Mouse (Mus musculus): Measurements from ENCODE around the gene Clec4b2. TPM values are rescaled to one million over a fixed set of nuclear protein-coding genes. Genes with fewer than 3 reads are reported as not detected.
"Not testable (repeated sequence)": the region's sequence is repeated elsewhere in the genome, so short reads cannot be mapped to it uniquely, and the experiment has no call there.

The Clec4b2 gene
- polyA plus RNA-seq (2012; fragmentation: generic; extraction: Trizol): not detected
- long read RNA-seq, experiment 1: 0 reads
- long read RNA-seq, experiment 2: 0 reads

GRCm38 (mm10) chr6:123172593-123172992, at the start of gene Clec4b2:
Clec4b2 (plus strand) TSS chr6:123172893.
- H3K79me2 ChIP-seq (ENCODE audit: control insufficient read depth, insufficient read depth): no peaks in the 10 kb centered on the region
- no peaks in the 10 kb centered on the region for H3K36me3 ChIP-seq (ENCODE audit: control insufficient read depth, insufficient read depth)
- H3K79me3 ChIP-seq (ENCODE audit: low read depth): no peaks in the 10 kb centered on the region
- TF ChIP-seq USF1 (IDR thresholded peaks at IDR 0.05; ENCODE audit: low read depth) (no peak), MYOD1 (IDR thresholded peaks at IDR 0.05; ENCODE audit: control insufficient read depth, insufficient read length, low read depth) (no peak), MAX (IDR thresholded peaks at IDR 0.05) (no peak), CTCF (IDR thresholded peaks at IDR 0.05; ENCODE audit: control insufficient read depth, insufficient read depth, insufficient read length) (no peak), FOSL1 (IDR thresholded peaks at IDR 0.05; ENCODE audit: insufficient read depth, low read length, poor library complexity, severe bottlenecking) (no peak), CEBPB (IDR thresholded peaks at IDR 0.05; ENCODE audit: low read depth) (no peak), MYOG (IDR thresholded peaks at IDR 0.05; ENCODE audit: control insufficient read depth, extremely low read depth, insufficient read length) (no peak)
- no peaks in the 10 kb centered on the region for H3K27me3 ChIP-seq (ENCODE audit: control insufficient read depth, insufficient read depth, insufficient read length)
- H3ac ChIP-seq (ENCODE audit: control insufficient read depth, insufficient read length, low read depth): no peak within 1 kb of the TSS
- no peak within 1 kb of the TSS for H3K4me3 ChIP-seq (ENCODE audit: insufficient read depth, poor library complexity, severe bottlenecking)

- Histone ChIP-seq H3K27me3 (ENCODE audit: control insufficient read depth, insufficient read depth, insufficient read length) (no peaks in the 10 kb centered on the region), H3ac (ENCODE audit: control insufficient read depth, insufficient read length, low read depth) (no peak overlapping the region), H3K79me3 (ENCODE audit: low read depth) (no peaks in the 10 kb centered on the region), H3K36me3 (ENCODE audit: control insufficient read depth, insufficient read depth) (no peaks in the 10 kb centered on the region), H3K79me2 (ENCODE audit: control insufficient read depth, insufficient read depth) (no peaks in the 10 kb centered on the region), H3K4me3 (ENCODE audit: insufficient read depth, poor library complexity, severe bottlenecking) (no peak overlapping the region)
- no peak for TF ChIP-seq CTCF (IDR thresholded peaks at IDR 0.05; ENCODE audit: control insufficient read depth, insufficient read depth, insufficient read length)
- TF ChIP-seq MYOG (IDR thresholded peaks at IDR 0.05; ENCODE audit: control insufficient read depth, extremely low read depth, insufficient read length): no peak
- no peak for TF ChIP-seq FOSL1 (IDR thresholded peaks at IDR 0.05; ENCODE audit: insufficient read depth, low read length, poor library complexity, severe bottlenecking)
- TF ChIP-seq MYOD1 (IDR thresholded peaks at IDR 0.05; ENCODE audit: control insufficient read depth, insufficient read length, low read depth): no peak
- TF ChIP-seq CEBPB (IDR thresholded peaks at IDR 0.05; ENCODE audit: low read depth): no peak
- no peak for TF ChIP-seq USF1 (IDR thresholded peaks at IDR 0.05; ENCODE audit: low read depth)
Observed at GRCm38 (mm10) chr6:123123195-123123594, 49.5 kb upstream of the Clec4b2 start.

GRCm38 (mm10) chr6:123127173-123127572, 45.5 kb upstream of the Clec4b2 start:
- H3K79me3 ChIP-seq (ENCODE audit: low read depth): no peaks in the 10 kb centered on the region
- no peak overlapping the region for H3K4me3 ChIP-seq (ENCODE audit: insufficient read depth, poor library complexity, severe bottlenecking)
- TF ChIP-seq CEBPB (IDR thresholded peaks at IDR 0.05; ENCODE audit: low read depth): no peak
- no peak for TF ChIP-seq MYOG (IDR thresholded peaks at IDR 0.05; ENCODE audit: control insufficient read depth, extremely low read depth, insufficient read length)
- TF ChIP-seq MAX (IDR thresholded peaks at IDR 0.05): no peak
- TF ChIP-seq MYOD1 (IDR thresholded peaks at IDR 0.05; ENCODE audit: control insufficient read depth, insufficient read length, low read depth): no peak
- TF ChIP-seq CTCF (IDR thresholded peaks at IDR 0.05; ENCODE audit: control insufficient read depth, insufficient read depth, insufficient read length): no peak
- TF ChIP-seq USF1 (IDR thresholded peaks at IDR 0.05; ENCODE audit: low read depth): no peak
- H3K27me3 ChIP-seq (ENCODE audit: control insufficient read depth, insufficient read depth, insufficient read length): no peaks in the 10 kb centered on the region
- H3ac ChIP-seq (ENCODE audit: control insufficient read depth, insufficient read length, low read depth): no peak overlapping the region
- H3K36me3 ChIP-seq (ENCODE audit: control insufficient read depth, insufficient read depth): no peaks in the 10 kb centered on the region
- H3K79me2 ChIP-seq (ENCODE audit: control insufficient read depth, insufficient read depth): no peaks in the 10 kb centered on the region

GRCm38 (mm10) chr6:123137766-123138526, 34.7 kb upstream of the Clec4b2 start:
- not testable (repeated sequence) for H3K79me3 ChIP-seq (ENCODE audit: low read depth); H3K27me3 ChIP-seq (ENCODE audit: control insufficient read depth, insufficient read depth, insufficient read length); H3ac ChIP-seq (ENCODE audit: control insufficient read depth, insufficient read length, low read depth); H3K79me2 ChIP-seq (ENCODE audit: control insufficient read depth, insufficient read depth); H3K36me3 ChIP-seq (ENCODE audit: control insufficient read depth, insufficient read depth); H3K4me3 ChIP-seq (ENCODE audit: insufficient read depth, poor library complexity, severe bottlenecking)

GRCm38 (mm10) chr6:123170106-123170505, 2.6 kb upstream of the Clec4b2 start:
- TF ChIP-seq FOSL1 (IDR thresholded peaks at IDR 0.05; ENCODE audit: insufficient read depth, low read length, poor library complexity, severe bottlenecking) (no peak), MAX (IDR thresholded peaks at IDR 0.05) (no peak), CTCF (IDR thresholded peaks at IDR 0.05; ENCODE audit: control insufficient read depth, insufficient read depth, insufficient read length) (no peak), MYOG (IDR thresholded peaks at IDR 0.05; ENCODE audit: control insufficient read depth, extremely low read depth, insufficient read length) (no peak), MYOD1 (IDR thresholded peaks at IDR 0.05; ENCODE audit: control insufficient read depth, insufficient read length, low read depth) (no peak), CEBPB (IDR thresholded peaks at IDR 0.05; ENCODE audit: low read depth) (no peak), USF1 (IDR thresholded peaks at IDR 0.05; ENCODE audit: low read depth) (no peak)

GRCm38 (mm10) chr6:123171040-123171439, 1.7 kb upstream of the Clec4b2 start:
- no peak overlapping the region for H3ac ChIP-seq (ENCODE audit: control insufficient read depth, insufficient read length, low read depth)
- no peaks in the 10 kb centered on the region for H3K36me3 ChIP-seq (ENCODE audit: control insufficient read depth, insufficient read depth)
- TF ChIP-seq CEBPB (IDR thresholded peaks at IDR 0.05; ENCODE audit: low read depth): no peak
- no peak for TF ChIP-seq MAX (IDR thresholded peaks at IDR 0.05)
- TF ChIP-seq MYOD1 (IDR thresholded peaks at IDR 0.05; ENCODE audit: control insufficient read depth, insufficient read length, low read depth): no peak
- TF ChIP-seq MYOG (IDR thresholded peaks at IDR 0.05; ENCODE audit: control insufficient read depth, extremely low read depth, insufficient read length): no peak
- no peaks in the 10 kb centered on the region for H3K79me3 ChIP-seq (ENCODE audit: low read depth)
- H3K79me2 ChIP-seq (ENCODE audit: control insufficient read depth, insufficient read depth): no peaks in the 10 kb centered on the region
- H3K4me3 ChIP-seq (ENCODE audit: insufficient read depth, poor library complexity, severe bottlenecking): no peak overlapping the region
- H3K27me3 ChIP-seq (ENCODE audit: control insufficient read depth, insufficient read depth, insufficient read length): no peaks in the 10 kb centered on the region

More at GRCm38 (mm10) chr6:123170106-123170505, 2.6 kb upstream of the Clec4b2 start:
- H3K79me2 ChIP-seq (ENCODE audit: control insufficient read depth, insufficient read depth): no peaks in the 10 kb centered on the region
- no peak overlapping the region for H3K4me3 ChIP-seq (ENCODE audit: insufficient read depth, poor library complexity, severe bottlenecking)
- no peak overlapping the region for H3ac ChIP-seq (ENCODE audit: control insufficient read depth, insufficient read length, low read depth)
- no peaks in the 10 kb centered on the region for H3K27me3 ChIP-seq (ENCODE audit: control insufficient read depth, insufficient read depth, insufficient read length)
- H3K79me3 ChIP-seq (ENCODE audit: low read depth): no peaks in the 10 kb centered on the region
- H3K36me3 ChIP-seq (ENCODE audit: control insufficient read depth, insufficient read depth): no peaks in the 10 kb centered on the region
